In the genomic region with DNA sequence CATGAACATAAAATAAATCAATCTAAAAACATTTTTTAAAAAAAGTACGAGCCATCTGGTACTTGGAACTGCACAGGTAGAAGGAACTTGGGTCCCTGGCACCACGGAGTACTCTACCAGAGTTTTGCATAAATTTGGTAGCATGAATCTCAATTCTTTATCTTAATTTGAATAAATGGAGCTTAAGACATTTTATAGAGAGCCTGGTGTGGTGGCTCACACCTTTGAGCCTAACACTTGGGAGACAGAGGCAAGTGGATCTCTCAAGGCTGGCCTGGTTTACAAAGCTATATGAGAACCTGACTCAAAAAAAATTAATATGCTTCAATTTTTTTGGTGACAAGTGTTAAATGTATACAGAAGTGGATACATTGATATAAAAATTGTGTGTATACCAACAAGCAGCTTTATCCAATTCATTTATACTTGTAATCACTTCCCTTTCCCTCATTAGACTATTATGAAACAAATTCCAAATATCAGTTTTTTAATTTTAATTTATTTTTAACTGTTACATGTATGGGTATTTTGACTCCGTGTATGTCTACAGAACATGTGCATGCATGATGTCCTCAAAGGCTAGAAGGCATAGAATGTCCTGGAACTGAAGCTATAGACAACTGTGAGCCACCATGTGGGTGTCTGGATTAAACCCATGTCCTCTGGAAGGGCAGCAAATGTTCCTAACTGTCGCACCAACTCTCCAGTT, we compare ENCODE assay signal across 21 mouse cellular contexts. TPM values are rescaled to one million over a fixed set of nuclear protein-coding genes. Genes with fewer than 3 reads are reported as not detected.
DNase-seq lines count a peak whose midpoint lies in the region; ATAC-seq lines count a peak whose summit lies in the region.
"Had no signal": no experiment of that assay in that cellular context is flagged by ENCODE, and none has a peak within 500 bp of the region (broad histone marks: within the 10 kb centered on the region; RNA-seq: fewer than 3 reads in every experiment).

No protein-coding gene starts in this region.

- DNase-seq in 3T3-L1 (ENCODE audit: low read depth, low spot score) (peak; percentile 91), adipocyte (ENCODE audit: low spot score) (peak; percentile 93)
- no peak for DNase-seq in layer of hippocampus, postnatal 10 days (ENCODE audit: low spot score in 2 of 2)
- DNase-seq in forebrain, embryonic 11.5 days (ENCODE audit: low spot score): no peak
- DNase-seq: adrenal gland, adult 2 months; adrenal gland, adult 8-10 months; adrenal gland, postnatal 10 days; adrenal gland, postnatal 14 days; adrenal gland, postnatal 25 days; adrenal gland, postnatal 36 days; B cell, adult 2 months; cerebellum, adult 11 months; cerebellum, adult 11-12 months; cerebellum, adult 18-20 months; cerebellum, adult 2 months; cerebellum, adult 8-10 months had no signal

- no peaks in the 10 kb centered on the region for H3K9me3 ChIP-seq in forebrain, embryonic 11.5 days (ENCODE audit: control insufficient read depth, low read length)
- H3K9me3 ChIP-seq: G1E had no signal

- H3K9ac ChIP-seq in forebrain, embryonic 11.5 days (ENCODE audit: low read length): no peak overlapping the region

- H3K4me1 ChIP-seq in forebrain, embryonic 11.5 days (replicated peaks; ENCODE audit: control insufficient read depth, insufficient read depth, low read length): no peaks in the 10 kb centered on the region; the same call in 1 of the 2 replicates

- 85% methylated on average over 4 of the region's 4 CpGs for WGBS in forebrain, embryonic 11.5 days

- no peak overlapping the region for H3K4me2 ChIP-seq in forebrain, embryonic 11.5 days (ENCODE audit: low read depth, low read length, severe bottlenecking)

- ATAC-seq in forebrain, embryonic 11.5 days (replicated peaks; ENCODE audit: low FRiP score): no peak
- ATAC-seq: activated CD4-positive, CD25-positive, alpha-beta regulatory T cell, adult 4 months; CD4-positive, CD25-positive, alpha-beta regulatory T cell, adult 4 months; Patski had no signal

- no peak overlapping the region for H3K4me3 ChIP-seq in forebrain, embryonic 11.5 days (ENCODE audit: low read depth, low read length)

- H3K27me3 ChIP-seq in forebrain, embryonic 11.5 days (ENCODE audit: control insufficient read depth, insufficient read depth, low read length): no peaks in the 10 kb centered on the region
- H3K27me3 ChIP-seq: CH12.LX had no signal

- H3K27ac ChIP-seq in forebrain, embryonic 11.5 days (ENCODE audit: low read depth, low read length): no peak overlapping the region

- no peaks in the 10 kb centered on the region for H3K36me3 ChIP-seq in forebrain, embryonic 11.5 days (ENCODE audit: control insufficient read depth, insufficient read depth, low read length)
- H3K36me3 ChIP-seq: G1E had no signal

RNA-seq across cellular contexts. Expression of gene Cpsf6, which starts 20.6 kb away (rescaled TPM):
- 100 to 1,000 TPM; 116 to 122 TPM for total RNA-seq in layer of hippocampus, postnatal 10 days (2021)
- polyA plus RNA-seq in forebrain, embryonic 11.5 days (2014; fragmentation: Nextera tagmentation; extraction: Ambion mirVana): 275 and 282 TPM in 2 replicates

Comparison
In these comparisons a context has a peak if more than half of its experiments do, and no peak if none do; other contexts are left out.
1. DNase-seq: peak in 3T3-L1 (single experiment) and adipocyte (single experiment); none in layer of hippocampus, postnatal 10 days (0 of 2) and forebrain, embryonic 11.5 days (single experiment).